Mouse (Mus musculus): ENCODE data around the gene Pgam1.
"Not testable (repeated sequence)": the region's sequence is repeated elsewhere in the genome, so short reads cannot be mapped to it uniquely, and the experiment has no call there.

Pgam1 gene

DNA sequence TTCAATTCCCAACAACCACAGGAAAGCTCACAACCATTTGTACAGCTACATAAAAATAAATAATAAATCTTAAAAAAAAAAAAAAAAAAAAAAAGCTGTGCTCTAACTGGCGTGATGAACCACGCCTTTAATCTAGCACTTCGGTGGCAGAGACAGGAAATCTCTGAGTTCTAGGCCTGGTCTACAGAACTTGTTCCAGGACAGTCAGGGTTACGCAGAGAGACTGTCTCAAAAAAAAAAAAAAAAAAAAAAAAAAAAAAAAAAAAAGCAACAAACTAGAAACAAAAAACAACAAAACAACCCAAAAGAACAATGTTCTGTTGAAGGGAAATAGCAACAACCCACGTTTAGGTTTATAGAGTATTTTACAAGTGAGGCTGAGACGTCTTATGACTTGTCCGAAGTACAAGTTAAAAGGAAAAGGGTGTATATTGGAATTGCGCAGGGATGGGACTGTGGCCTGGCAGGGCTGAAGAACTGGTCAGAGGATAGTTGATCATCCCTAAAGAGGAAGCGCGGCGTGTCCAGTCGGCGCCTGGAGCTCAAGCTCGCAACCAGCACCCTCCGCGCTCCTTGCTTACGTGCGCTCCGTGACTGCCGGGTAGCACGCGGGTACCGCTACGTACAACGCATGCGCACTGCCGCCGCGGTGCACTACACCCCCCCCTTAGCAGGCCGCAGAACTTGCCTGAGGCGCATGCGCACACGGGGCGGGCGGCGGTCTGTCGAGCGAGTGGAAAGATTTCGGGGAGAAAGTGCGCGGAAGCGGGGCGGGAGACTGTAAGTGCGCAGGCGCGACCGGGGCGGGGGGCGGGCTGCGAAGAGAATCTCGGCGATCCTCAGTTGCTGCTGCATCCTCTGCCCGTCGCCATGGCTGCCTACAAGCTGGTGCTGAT, at the start of gene Pgam1:
Gene Pgam1 (plus strand): TSS at position 746 of the 896 bp plus-strand sequence.
- peak; percentile 95 for DNase-seq (ENCODE audit: low spot score)

DNA sequence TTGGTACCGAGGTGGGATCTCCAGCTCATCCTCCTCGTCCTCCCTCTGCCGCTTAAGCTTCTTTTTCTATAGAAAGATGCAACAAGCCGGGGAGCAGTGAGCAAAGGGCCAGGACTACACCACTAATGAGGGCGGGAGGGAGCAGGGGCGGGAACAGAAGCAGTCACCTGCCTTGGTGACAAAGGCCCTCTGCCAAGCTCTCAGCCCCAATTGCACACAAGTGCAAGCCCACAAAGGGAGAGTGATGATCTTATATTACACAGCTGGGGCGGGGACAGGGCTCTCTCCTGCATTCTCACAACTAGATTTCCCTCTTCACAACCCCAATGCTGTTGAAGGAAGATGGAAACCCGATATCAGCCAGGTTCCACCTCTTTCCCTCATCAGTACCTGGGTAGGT, 45.0 kb upstream of the Pgam1 start:
- no peak for DNase-seq (ENCODE audit: low spot score)

GRCm38 (mm10) chr19:41869296-41869695, 42.4 kb upstream of the Pgam1 start:
- DNase-seq (ENCODE audit: low spot score), result no peak

DNA sequence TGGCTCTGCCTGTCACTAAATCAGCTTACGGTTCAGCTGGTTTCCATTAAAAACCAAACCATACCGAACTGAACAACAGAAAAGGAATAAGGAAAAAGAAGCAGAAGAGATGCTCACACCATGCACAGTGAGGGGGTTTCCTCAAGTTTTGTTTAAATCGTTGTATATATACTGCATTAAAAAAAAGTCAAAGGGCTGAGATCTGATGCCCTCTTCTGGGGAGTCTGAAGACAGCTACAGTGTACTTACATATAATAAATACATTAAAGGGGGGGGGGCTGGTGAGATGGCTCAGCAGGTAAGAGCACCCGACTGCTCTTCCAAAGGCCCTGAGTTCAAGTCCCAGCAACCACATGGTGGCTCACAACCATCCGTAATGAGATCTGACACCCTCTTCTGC, 41.8 kb upstream of the Pgam1 start:
- not testable (repeated sequence) for DNase-seq (ENCODE audit: low spot score)

- no peak for DNase-seq (ENCODE audit: low spot score)
Observed at GRCm38 (mm10) chr19:41872285-41872684, 39.4 kb upstream of the Pgam1 start.

DNA sequence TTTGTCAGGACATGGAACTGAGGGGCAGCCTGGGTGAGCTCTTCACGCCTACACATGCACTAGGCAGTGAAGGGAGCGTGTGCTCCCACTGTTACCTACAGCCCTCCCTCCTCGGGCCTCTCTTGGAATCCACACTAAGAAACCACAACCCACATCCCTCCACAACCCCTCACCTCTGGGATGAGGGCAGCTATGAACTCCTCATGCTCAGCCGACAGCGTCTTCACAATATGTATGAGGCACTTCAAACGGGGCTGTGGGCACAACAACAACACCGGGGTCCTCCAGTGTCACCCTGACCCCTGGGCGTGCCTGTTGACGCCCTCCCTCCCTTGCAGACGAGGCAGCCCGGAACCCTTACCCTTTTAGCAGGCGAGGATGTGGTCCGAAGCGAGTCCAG, 37.4 kb upstream of the Pgam1 start:
- DNase-seq (ENCODE audit: low spot score), result no peak

DNA sequence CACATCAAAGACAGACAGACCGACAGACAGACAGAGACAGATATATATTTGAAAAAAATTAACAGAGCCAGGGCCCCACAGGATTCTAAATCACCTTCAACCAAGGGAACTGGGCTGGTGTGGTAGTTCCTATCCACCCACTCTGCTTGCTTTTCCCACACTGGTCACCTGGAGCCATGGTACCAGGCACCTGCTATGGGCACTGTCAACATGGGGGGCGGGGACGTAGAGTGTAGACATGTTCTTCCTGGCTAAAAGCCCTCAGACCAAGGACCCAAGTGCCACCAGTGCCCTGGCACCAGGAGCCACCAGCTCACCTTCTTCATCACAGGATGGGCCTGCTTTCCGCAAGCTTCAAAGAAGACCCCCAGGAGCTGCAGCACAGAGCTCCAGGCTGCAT, 29.9 kb upstream of the Pgam1 start:
- DNase-seq (ENCODE audit: low spot score), result no peak

DNA sequence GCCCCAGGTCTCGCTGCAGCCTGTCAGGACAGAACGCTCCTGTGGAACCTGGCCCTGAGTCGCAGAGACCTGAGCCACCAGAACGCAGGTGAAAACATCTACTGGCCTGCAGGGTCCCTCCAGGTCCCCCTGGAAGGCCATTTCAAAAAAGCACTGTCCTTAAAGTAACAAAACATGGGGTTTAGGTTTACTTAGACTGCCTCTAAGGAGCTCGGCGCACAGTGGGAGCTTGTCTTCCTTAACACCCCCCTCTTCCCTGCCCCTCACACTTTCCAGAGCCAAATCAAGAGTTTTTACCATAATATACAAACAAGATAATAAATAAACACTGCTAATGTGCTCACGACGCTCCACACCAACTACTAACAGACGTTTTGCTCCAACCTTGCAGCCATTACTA, 27.8 kb upstream of the Pgam1 start:
- DNase-seq (ENCODE audit: low spot score), result no peak

- DNase-seq (ENCODE audit: low spot score), result no peak
Observed at GRCm38 (mm10) chr19:41888191-41888590, 23.5 kb upstream of the Pgam1 start.

- DNase-seq (ENCODE audit: low spot score), result no peak
Observed at GRCm38 (mm10) chr19:41894959-41895358, 16.8 kb upstream of the Pgam1 start.

- DNase-seq (ENCODE audit: low spot score), result peak; percentile 72
Observed at GRCm38 (mm10) chr19:41895460-41896318, 16.0 kb upstream of the Pgam1 start, which contains the start of gene Rrp12. Gene Rrp12 (minus strand): TSS chr19:41896173.

- DNase-seq (ENCODE audit: low spot score), result no peak
Observed at GRCm38 (mm10) chr19:41896319-41896711, 15.4 kb upstream of the Pgam1 start.

GRCm38 (mm10) chr19:41898860-41899259, 12.9 kb upstream of the Pgam1 start:
- no peak for DNase-seq (ENCODE audit: low spot score)

- no peak for DNase-seq (ENCODE audit: low spot score)
Observed at GRCm38 (mm10) chr19:41900495-41901090, 11.1 kb upstream of the Pgam1 start.

GRCm38 (mm10) chr19:41901696-41902095, 10.0 kb upstream of the Pgam1 start:
- DNase-seq (ENCODE audit: low spot score), result no peak

DNA sequence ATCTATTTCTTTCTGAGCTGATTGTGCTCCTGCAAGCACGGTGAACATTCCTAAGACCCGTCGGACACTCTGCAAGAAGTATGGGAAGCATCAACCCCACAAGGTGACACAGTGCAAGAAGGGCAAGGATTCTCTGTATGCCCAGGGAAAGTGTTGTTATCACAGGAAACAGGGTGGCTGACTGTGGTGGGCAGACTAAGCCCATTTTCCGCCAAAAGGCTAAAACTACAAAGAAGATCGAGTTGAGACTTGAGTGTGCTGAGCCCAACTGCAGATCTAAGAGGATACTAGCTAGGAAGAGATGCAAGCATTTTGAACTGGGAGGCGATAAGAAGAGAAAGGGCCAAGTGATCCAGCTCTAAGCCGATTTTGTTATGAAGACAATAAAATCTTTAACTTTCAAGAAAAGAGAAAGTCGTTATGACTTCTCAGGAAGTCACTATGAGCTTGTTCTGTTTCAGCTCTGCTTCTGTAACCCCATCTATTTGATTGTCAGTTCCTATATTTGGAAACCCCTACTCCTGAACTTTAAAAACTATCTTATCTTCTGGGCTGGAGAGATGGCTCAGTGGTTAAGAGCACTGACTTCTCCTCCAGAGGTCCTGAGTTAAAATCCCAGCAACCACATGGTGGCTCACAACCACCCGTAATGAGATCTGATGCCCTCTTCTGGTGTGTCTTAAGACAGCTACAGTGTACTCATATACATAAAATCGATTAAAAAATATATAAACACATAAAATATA, 8.7 kb upstream of the Pgam1 start:
- DNase-seq (ENCODE audit: low spot score), result no peak

GRCm38 (mm10) chr19:41905246-41905645, 6.5 kb upstream of the Pgam1 start:
- no peak for DNase-seq (ENCODE audit: low spot score)

DNA sequence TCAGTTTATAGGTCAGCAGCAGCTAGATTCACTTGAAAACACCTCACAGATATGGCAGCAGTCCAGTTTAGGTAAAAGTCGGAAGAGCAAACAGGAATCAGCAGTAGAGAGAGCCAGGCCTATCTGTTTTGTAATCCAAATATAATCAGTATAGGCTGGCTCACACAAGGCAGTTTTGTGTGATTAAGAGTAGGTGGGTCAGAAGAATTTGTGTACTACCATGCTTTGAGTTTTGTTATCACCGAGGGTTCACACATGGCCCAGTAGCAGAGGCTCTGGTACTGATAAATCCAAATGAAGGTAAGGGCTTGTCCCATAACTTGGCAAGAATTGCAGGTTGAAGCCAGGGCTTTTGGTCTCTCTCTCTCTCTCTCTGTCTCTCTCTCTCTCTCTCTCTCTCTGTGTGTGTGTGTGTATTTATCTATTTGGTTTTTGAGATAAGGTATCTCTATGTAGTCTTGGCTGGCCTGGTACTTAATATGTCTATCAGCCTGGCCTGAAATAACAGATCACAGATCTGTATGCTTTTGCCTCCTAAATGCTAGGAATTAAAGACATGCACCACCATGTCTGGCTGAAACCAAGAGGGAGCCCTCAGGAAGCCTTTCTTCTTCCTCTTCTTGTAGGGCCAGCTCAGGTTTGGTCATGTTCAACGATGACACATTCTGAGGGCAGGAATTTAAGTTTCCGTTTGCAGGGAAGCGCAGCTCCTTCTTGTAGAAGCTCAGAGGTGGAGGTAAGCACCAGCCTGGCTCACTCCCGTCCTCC, 5.2 kb upstream of the Pgam1 start:
- DNase-seq (ENCODE audit: low spot score), result no peak

DNA sequence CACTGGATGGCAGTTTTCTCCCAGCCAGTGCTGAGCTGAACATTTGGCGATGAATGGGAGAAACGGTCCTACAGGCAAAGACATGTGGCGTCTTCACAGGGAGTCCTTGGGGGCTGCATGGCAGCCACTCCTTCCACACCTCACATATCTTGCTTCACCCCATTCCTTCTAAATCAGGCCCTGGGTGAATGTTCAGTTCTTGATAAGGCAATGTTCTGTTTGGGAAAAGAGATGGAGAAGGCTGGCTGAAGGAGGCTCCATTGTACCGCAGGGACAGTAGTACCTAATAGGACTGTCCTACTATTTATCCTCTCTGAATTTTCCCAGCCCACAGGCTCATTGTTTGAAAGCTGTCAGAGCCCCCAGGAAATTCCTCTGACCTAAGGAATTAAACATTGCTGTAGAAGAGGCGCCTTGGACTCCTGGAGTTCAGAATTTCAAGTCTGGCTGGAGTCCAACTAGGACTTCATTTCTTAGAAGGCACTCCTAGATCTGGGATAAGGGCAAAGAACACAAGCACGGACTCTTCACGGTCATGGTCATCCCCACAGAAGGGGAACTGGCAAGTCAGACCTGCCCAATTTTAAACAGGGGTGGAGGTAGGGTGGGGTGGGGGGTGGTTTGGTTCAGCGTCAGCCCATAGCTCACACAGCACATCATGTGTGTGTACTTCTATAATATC, 4.5 kb upstream of the Pgam1 start:
- no peak for DNase-seq (ENCODE audit: low spot score)

- DNase-seq (ENCODE audit: low spot score), result no peak
Observed at GRCm38 (mm10) chr19:41908736-41909135, 3.0 kb upstream of the Pgam1 start.
